In genomic region chr6:29150001-29150400, GRCm38 (mm10) we compare ENCODE assay signal across 32 mouse cellular contexts. TPM values are rescaled to one million over a fixed set of nuclear protein-coding genes. Genes with fewer than 3 reads are reported as not detected.
"Had no signal": no experiment of that assay in that cellular context is flagged by ENCODE, and none has a peak within 500 bp of the region (broad histone marks: within the 10 kb centered on the region; RNA-seq: fewer than 3 reads in every experiment).

No protein-coding gene starts in this region.

- H3K27ac ChIP-seq: heart, embryonic 10.5 days; heart, embryonic 13.5 days; heart, embryonic 15.5 days; hindbrain, embryonic 10.5 days; hindbrain, embryonic 12.5 days; hindbrain, embryonic 13.5 days; hindbrain, embryonic 14.5 days; hindbrain, embryonic 15.5 days; hindbrain, postnatal 0 days; kidney, embryonic 15.5 days; kidney, postnatal 0 days; layer of hippocampus, adult 2 months; left cerebral cortex, adult 2 months had no signal

- H3K27me3 ChIP-seq: heart, embryonic 12.5 days; heart, embryonic 13.5 days; heart, embryonic 15.5 days; hindbrain, embryonic 12.5 days; hindbrain, embryonic 13.5 days; hindbrain, embryonic 15.5 days; kidney, embryonic 15.5 days had no signal

- DNase-seq: heart, postnatal 10 days; heart, postnatal 14 days; heart, postnatal 36 days; heart, postnatal 4 days; kidney, adult 11 months; kidney, adult 18-20 months; kidney, adult 8-10 months; kidney, adult 9 months; kidney, postnatal 10 days; kidney, postnatal 14 days; kidney, postnatal 25 days; kidney, postnatal 36 days; kidney, postnatal 4 days; layer of hippocampus, adult 9-11 months had no signal

- H3K4me3 ChIP-seq: heart, embryonic 10.5 days; heart, embryonic 12.5 days; heart, embryonic 13.5 days; heart, embryonic 15.5 days; hindbrain, embryonic 10.5 days; hindbrain, embryonic 12.5 days; hindbrain, embryonic 13.5 days; hindbrain, embryonic 15.5 days; kidney, embryonic 15.5 days; layer of hippocampus, adult 2 months; left cerebral cortex, adult 2 months had no signal

- H3K9me3 ChIP-seq: heart, embryonic 10.5 days; heart, embryonic 12.5 days; heart, embryonic 13.5 days; heart, embryonic 15.5 days; hindbrain, embryonic 10.5 days; hindbrain, embryonic 12.5 days; hindbrain, embryonic 13.5 days; hindbrain, embryonic 15.5 days; kidney, embryonic 15.5 days had no signal

- H3K4me1 ChIP-seq: hindbrain, embryonic 10.5 days; hindbrain, embryonic 12.5 days; hindbrain, embryonic 13.5 days; hindbrain, embryonic 15.5 days had no signal

- ATAC-seq: hindbrain, embryonic 16.5 days; hindbrain, postnatal 0 days; inflammation-experienced regulatory T-cells, adult 6 months had no signal

- H3K4me2 ChIP-seq: heart, embryonic 11.5 days; heart, embryonic 12.5 days; heart, embryonic 13.5 days; heart, embryonic 15.5 days; hindbrain, embryonic 12.5 days; hindbrain, embryonic 13.5 days; hindbrain, embryonic 14.5 days; hindbrain, embryonic 15.5 days; kidney, embryonic 15.5 days had no signal

- H3K9ac ChIP-seq: heart, embryonic 12.5 days; heart, embryonic 13.5 days; heart, embryonic 15.5 days; hindbrain, embryonic 12.5 days; hindbrain, embryonic 13.5 days; hindbrain, embryonic 14.5 days; hindbrain, embryonic 15.5 days; kidney, embryonic 15.5 days had no signal

RNA-seq across cellular contexts. Expression of gene Prrt4, which starts 29.4 kb away (rescaled TPM):
- total RNA-seq: hematopoietic stem cell, adult 5-6 weeks had no signal
- polyA plus RNA-seq: inflammation-experienced regulatory T-cells, adult 6 months had no signal
